Mouse (Mus musculus) heart, adult 2 months (tissue): Measurements from ENCODE around the gene Stat3. TPM values are rescaled to one million over a fixed set of nuclear protein-coding genes. Genes with fewer than 3 reads are reported as not detected.

Experiments used
- DNase-seq, 2 experiments: peaks; one replicate each; pipeline ENCODE4 v3.0.0; 2021
- H3K27ac ChIP-seq: fragments of 200-600 bp; 2 replicates; pipeline ENCODE4 v1.8.1; 2022
- H3K27me3 ChIP-seq: fragments of 200-500 bp; 2 replicates; pipeline ENCODE4 v1.6.1; 2012; ENCODE audit warnings: mild to moderate bottlenecking, low read length, inconsistent platforms, mixed read lengths; ENCODE audit not compliant: control insufficient read depth, insufficient read depth
- H3K36me3 ChIP-seq: fragments of 200-500 bp; 2 replicates; pipeline ENCODE4 v1.6.1; 2012; ENCODE audit warnings: low read length, inconsistent platforms; ENCODE audit not compliant: control insufficient read depth, insufficient read depth
- H3K4me1 ChIP-seq: fragments of 200-500 bp; 2 replicates; pipeline ENCODE4 v1.6.1; 2011; ENCODE audit warnings: low read length; ENCODE audit not compliant: control insufficient read depth, insufficient read depth
- H3K4me3 ChIP-seq: fragments of 200-600 bp; 2 replicates; pipeline ENCODE4 v1.8.1; 2022
- H3K79me2 ChIP-seq: fragments of 200-500 bp; replicated peaks from 2 replicates; pipeline ENCODE4 v1.6.1; 2012; ENCODE audit warnings: mild to moderate bottlenecking, inconsistent platforms, low read length, moderate library complexity, mixed read lengths; ENCODE audit not compliant: control insufficient read depth, insufficient read depth
- H3K9ac ChIP-seq: fragments of 200-500 bp; 2 replicates; pipeline ENCODE4 v1.6.1; 2012; ENCODE audit warnings: low read depth, mild to moderate bottlenecking, control low read depth, inconsistent platforms, low read length, mixed read lengths
- CTCF ChIP-seq: fragments of 200-600 bp; IDR thresholded peaks from 2 replicates; pipeline ENCODE4 v1.8.1; 2022; ENCODE audit warnings: antibody characterized with exemption, mild to moderate bottlenecking, moderate library complexity
- EP300 ChIP-seq: fragments of 200-500 bp; IDR thresholded peaks from 2 replicates; pipeline ENCODE4 v1.6.1; 2011; ENCODE audit warnings: low read depth, low read length, control low read depth; ENCODE audit not compliant: insufficient read depth
- POLR2A ChIP-seq: fragments of 200-500 bp; IDR thresholded peaks from 2 replicates; pipeline ENCODE4 v1.6.1; 2011; ENCODE audit warnings: mild to moderate bottlenecking, low read depth, low read length, control low read depth; ENCODE audit not compliant: insufficient read depth
- WGBS: fragments of 180-500 bp; shearing (Covaris S2); methylation state at CpG from one replicate; pipeline ENCODE4 v1.1.7; 2018; 5-methylcytosine and 5-hydroxymethylcytosine counted together
- intact Hi-C: fragments of 180-260 bp; cut with DNase I; formaldehyde crosslinking; loops from one replicate; pipeline ENCODE4 v1.15.1; 2025
- polyA plus RNA-seq: library from polyadenylated mRNA; depleted of rRNA; stranded (reverse); fragments of >200 nt; gene quantifications from 2 replicates; pipeline ENCODE4 v1.2.3, GENCODE M21; 2012
- total RNA-seq, 2 experiments: library from RNA; stranded (reverse); gene quantifications; 2 replicates each; pipeline ENCODE4 v1.2.3; 2021

The Stat3 gene
- total and polyA plus RNA-seq, 3 experiments: 85.8 to 94.7 (median 93.0) TPM

GRCm38 (mm10) chr11:100942388-100942787, 3.0 kb upstream of the Stat3 start:
- no peak for DNase-seq
- Histone ChIP-seq H3K27me3 (no peaks in the 10 kb centered on the region), H3K4me1 (peaks cover 3% of the 10 kb centered on the region), H3K9ac (no peak overlapping the region), H3K4me3 (no peak overlapping the region), H3K36me3 (peaks cover 5% of the 10 kb centered on the region), H3K79me2 (peaks cover 4% of the 10 kb centered on the region), H3K27ac (no peak overlapping the region)
- intact Hi-C loops: no loop called here
- WGBS: 91% methylated on average over 1 of the region's 1 CpGs
- TF ChIP-seq CTCF (no peak), POLR2A (no peak), EP300 (no peak)

- under 1% methylated on average over 47 of the region's 48 CpGs for WGBS
- intact Hi-C loops: no loop called here
- TF ChIP-seq CTCF (no peak), POLR2A (peak; percentile 95)
Measured at GRCm38 (mm10) chr11:100938711-100939511, 429 bp downstream of the Stat3 start.

GRCm38 (mm10) chr11:100938112-100938511, 1.2 kb downstream of the Stat3 start:
- intact Hi-C loops: no loop called here
- Histone ChIP-seq H3K27me3 (no peaks in the 10 kb centered on the region), H3K36me3 (peaks cover 27% of the 10 kb centered on the region), H3K79me2 (peaks cover 8% of the 10 kb centered on the region), H3K4me1 (peaks cover 21% of the 10 kb centered on the region), H3K4me3 (peak overlapping the region; percentile 81), H3K9ac (peak overlapping the region; percentile 50), H3K27ac (peak overlapping the region; percentile 100)
- WGBS: 2% methylated on average over 5 of the region's 5 CpGs
- DNase-seq: peak; percentile 41 to 59
- no peak for TF ChIP-seq EP300
- no peak for TF ChIP-seq CTCF

More at GRCm38 (mm10) chr11:100938711-100939511, 429 bp downstream of the Stat3 start:
- H3K27me3 ChIP-seq: no peaks in the 10 kb centered on the region
- peak; percentile 38 to 64 for DNase-seq
- peak overlapping the region; percentile 100 for H3K27ac ChIP-seq
- H3K79me2 ChIP-seq: peaks cover 6% of the 10 kb centered on the region
- H3K36me3 ChIP-seq: peaks cover 21% of the 10 kb centered on the region
- peak overlapping the region; percentile 91 for H3K9ac ChIP-seq
- peak overlapping the region; percentile 81 for H3K4me3 ChIP-seq
- H3K4me1 ChIP-seq: peaks cover 19% of the 10 kb centered on the region

- Histone ChIP-seq H3K9ac (no peak overlapping the region), H3K4me1 (peaks cover 21% of the 10 kb centered on the region), H3K4me3 (peak overlapping the region; percentile 81), H3K36me3 (peaks cover 31% of the 10 kb centered on the region), H3K27ac (peak overlapping the region; percentile 100; the same call in 1 of the 2 replicates), H3K79me2 (peaks cover 8% of the 10 kb centered on the region), H3K27me3 (no peaks in the 10 kb centered on the region)
- 32% methylated on average over 4 of the region's 4 CpGs for WGBS
- TF ChIP-seq POLR2A (no peak), CTCF (no peak), EP300 (no peak)
- no peak for DNase-seq
- intact Hi-C loops: no loop called here
Measured at GRCm38 (mm10) chr11:100937295-100937694, 2.0 kb downstream of the Stat3 start.

- DNase-seq: peak in 1 of 2 experiments; percentile 44
- intact Hi-C loops: no loop called here
- no peak overlapping the region for H3K4me3 ChIP-seq
- no peaks in the 10 kb centered on the region for H3K27me3 ChIP-seq
- TF ChIP-seq POLR2A (no peak), CTCF (no peak), EP300 (no peak)
- H3K9ac ChIP-seq: peak overlapping the region; percentile 22; the same call in 1 of the 2 replicates
- H3K36me3 ChIP-seq: peaks cover 39% of the 10 kb centered on the region
- WGBS: 64% methylated on average over 8 of the region's 8 CpGs
- H3K27ac ChIP-seq: peak overlapping the region; percentile 30
- peaks cover 8% of the 10 kb centered on the region for H3K79me2 ChIP-seq
- peaks cover 28% of the 10 kb centered on the region for H3K4me1 ChIP-seq
Measured at GRCm38 (mm10) chr11:100935373-100936355, 3.7 kb downstream of the Stat3 start.
